Mouse (Mus musculus) granulocyte monocyte progenitor cell, adult 5-6 weeks (primary cell): ENCODE measurements at regions not wholly inside any gene's neighbourhood (a gene's known extent, or its start where the extent isn't known, plus 50 kb on each side); places are given as distances from the start of the nearest gene placed in this dataset.

Experiments
- ATAC-seq: replicated peaks from 2 replicates; pipeline ENCODE4 v1.8.0; 2016; ENCODE audit warnings: mild to moderate bottlenecking, moderate TSS enrichment, inconsistent platforms; ENCODE audit not compliant: poor library complexity, severe bottlenecking

GRCm38 (mm10) chr19:60684417-60684816, 71.4 kb upstream of the Nanos1 start:
- ATAC-seq, result no peak

- ATAC-seq, result no peak
These were observed 73.5 kb upstream of the Nanos1 start for GRCm38 (mm10) chr19:60682283-60682682.

GRCm38 (mm10) chr19:60681481-60681880, 74.3 kb upstream of the Nanos1 start:
- ATAC-seq, result no peak

GRCm38 (mm10) chr19:60678236-60678635, 77.6 kb upstream of the Nanos1 start:
- ATAC-seq, result no peak

- no peak for ATAC-seq
These were observed 80.8 kb upstream of the Nanos1 start for GRCm38 (mm10) chr19:60674953-60675472.

- no peak for ATAC-seq
These were observed 85.0 kb upstream of the Nanos1 start for GRCm38 (mm10) chr19:60670781-60671180.

- ATAC-seq, result peak; percentile 81
These were observed 85.0 kb upstream of the Cacul1 start for GRCm38 (mm10) chr19:60665842-60666241.

- ATAC-seq, result no peak
These were observed 70.4 kb upstream of the Cacul1 start for GRCm38 (mm10) chr19:60651102-60651695.

GRCm38 (mm10) chr19:60640065-60640464, 59.2 kb upstream of the Cacul1 start:
- no peak for ATAC-seq
